Mouse (Mus musculus): ENCODE data around the gene Tunar.

Tunar gene

DNA sequence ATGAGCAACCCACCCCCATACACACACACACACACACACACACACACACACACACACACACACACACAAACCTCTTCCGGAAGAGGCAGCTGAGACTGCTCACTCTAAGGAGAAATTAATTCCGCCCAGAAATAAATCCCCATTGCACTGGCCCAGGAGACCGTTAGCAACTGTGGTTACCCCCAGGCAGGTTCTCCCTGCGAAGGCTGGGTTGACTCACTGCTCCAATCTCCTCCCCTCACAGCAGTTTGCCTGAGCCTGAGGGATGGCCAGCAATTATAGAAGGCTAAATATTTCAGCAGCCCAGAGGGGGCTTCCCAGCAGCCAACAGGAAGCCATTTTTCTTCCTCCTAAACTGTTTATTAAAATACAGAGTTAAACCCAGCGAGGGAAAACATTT lies 64.5 kb downstream of the Tunar start:
- no peak for DNase-seq (ENCODE audit: low spot score in 2 of 2)

- no peak for DNase-seq (ENCODE audit: low spot score in 2 of 2)
Measured at GRCm38 (mm10) chr12:105403742-105404141, 70.1 kb downstream of the Tunar start.

DNA sequence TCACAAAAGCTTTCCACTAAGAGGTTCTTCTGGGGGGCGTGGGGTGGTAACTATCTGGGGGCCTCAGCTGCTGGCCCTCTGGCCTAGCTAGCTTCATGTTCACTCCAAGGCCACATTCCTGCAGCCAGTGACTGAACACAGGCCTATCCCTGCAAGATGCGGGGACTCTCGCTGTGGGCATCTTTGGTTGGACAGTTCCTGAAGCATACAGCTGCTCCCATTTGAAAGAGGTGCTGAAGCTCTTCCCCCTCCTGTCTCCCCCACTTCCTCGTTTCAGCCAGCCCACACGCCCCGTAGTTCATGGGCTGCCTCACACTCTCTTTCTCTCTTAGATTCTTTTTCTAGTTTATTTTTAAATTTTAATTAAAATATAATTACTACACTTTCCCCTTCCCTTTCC lies 72.3 kb downstream of the Tunar start:
- DNase-seq (ENCODE audit: low spot score in 2 of 2), result no peak

DNA sequence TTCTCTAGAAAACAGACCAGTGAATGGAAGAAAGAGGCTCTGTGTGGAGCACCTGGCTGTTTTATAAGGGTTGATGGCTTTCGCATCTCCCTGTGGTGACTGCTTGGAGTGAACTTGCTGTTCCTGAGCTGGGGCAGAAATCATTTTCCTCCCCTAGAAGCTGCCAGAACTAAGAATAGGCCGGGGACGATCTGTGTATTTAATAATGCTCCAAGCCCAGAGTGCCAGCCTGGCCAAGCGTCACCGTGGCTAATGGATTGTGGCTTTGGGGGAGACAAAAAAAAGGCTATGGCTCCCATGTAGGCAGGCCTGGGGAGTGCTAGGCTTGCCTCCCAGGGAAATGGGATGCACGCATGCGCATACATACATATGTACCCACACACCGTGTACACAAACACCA lies 80.2 kb downstream of the Tunar start:
- no peak for DNase-seq (ENCODE audit: low spot score in 2 of 2)

DNA sequence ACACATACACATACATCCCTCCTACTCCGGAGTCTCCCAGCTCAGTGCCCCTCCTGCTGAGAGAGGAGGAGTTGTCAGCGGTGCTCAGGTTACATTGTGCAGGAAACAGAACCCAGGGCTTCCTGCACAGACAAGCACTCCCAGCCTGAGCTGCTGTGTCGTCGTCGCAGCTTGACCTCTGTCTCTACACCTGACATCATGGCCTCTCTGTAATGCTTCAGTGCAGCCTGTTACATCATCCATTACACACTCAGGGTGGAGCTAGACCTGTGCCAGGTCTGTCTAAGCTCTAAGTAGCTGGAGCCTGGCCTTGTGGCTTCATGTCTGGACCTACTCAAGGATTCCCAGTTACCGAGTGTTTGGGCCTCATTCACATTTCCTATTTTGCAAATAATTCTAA lies 86.8 kb downstream of the Tunar start:
- DNase-seq (ENCODE audit: low spot score in 2 of 2), result no peak

GRCm38 (mm10) chr12:105426541-105426940 lies 92.9 kb downstream of the Tunar start:
- no peak for DNase-seq (ENCODE audit: low spot score in 2 of 2)

GRCm38 (mm10) chr12:105427039-105427757 lies 93.5 kb downstream of the Tunar start:
- DNase-seq (ENCODE audit: low spot score in 2 of 2), result peak; percentile 40 to 83

GRCm38 (mm10) chr12:105431872-105432271 lies 98.2 kb downstream of the Tunar start:
- no peak for DNase-seq (ENCODE audit: low spot score in 2 of 2)

DNA sequence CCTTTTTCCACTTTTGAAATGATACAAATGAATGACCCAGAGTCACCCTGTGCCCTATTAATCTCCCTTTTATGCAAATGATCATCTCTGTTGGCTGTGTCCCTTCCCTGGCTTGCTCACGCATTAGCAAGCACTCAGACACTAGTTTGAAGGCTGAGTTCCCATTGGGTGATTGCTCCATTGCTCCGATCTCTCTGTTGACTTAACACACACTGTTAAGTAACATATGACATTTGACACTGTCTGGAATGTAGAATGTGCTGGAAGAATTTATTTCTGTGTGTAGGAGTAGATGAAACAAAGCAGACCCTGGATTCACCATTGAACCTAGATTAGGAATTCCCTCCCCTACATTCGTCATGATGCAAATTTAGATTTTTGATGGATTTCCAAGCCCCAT lies 99.1 kb downstream of the Tunar start:
- DNase-seq (ENCODE audit: low spot score in 2 of 2), result no peak

Data from cerebellum, postnatal 4 days (tissue).